In the genomic region with DNA sequence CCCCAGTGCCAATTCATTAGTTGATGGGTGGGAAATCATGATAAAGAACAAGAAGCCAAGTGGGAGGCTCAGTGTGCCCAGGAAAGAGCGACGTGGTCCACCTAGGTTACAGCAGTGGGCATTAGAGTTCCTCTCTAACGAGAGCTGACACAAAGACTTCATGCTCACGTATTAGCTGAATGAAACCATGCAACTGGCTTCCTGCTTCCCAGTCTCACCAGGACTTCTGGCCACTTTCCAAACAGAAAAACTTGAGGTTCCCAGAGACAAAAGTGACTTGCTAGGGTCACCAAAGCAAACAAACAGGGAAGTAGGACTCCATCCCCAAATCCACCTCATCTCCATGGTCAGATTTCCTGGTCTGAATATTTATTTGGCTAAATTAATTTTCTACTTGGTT, we compare ENCODE assay signal across 16 mouse cellular contexts.
DNase-seq lines count a peak whose midpoint lies in the region; ATAC-seq and TF ChIP-seq lines count a peak whose summit lies in the region.
"Had no signal": no experiment of that assay in that cellular context is flagged by ENCODE, and none has a peak within 500 bp of the region (broad histone marks: within the 10 kb centered on the region; RNA-seq: fewer than 3 reads in every experiment).

No protein-coding gene starts in this region.

- no peak for ATAC-seq in forebrain, embryonic 16.5 days
- ATAC-seq in forebrain, embryonic 13.5 days = no peak
- no peak for ATAC-seq in hindbrain, embryonic 14.5 days (ENCODE audit: low FRiP score)
- no peak for ATAC-seq in hindbrain, postnatal 0 days
- no peak for ATAC-seq in lung, embryonic 15.5 days (ENCODE audit: borderline replicate concordance, extremely low read depth, low FRiP score, low TSS enrichment)
- no peak for ATAC-seq in heart, embryonic 16.5 days (replicated peaks; ENCODE audit: extremely low read depth, insufficient read depth, low FRiP score)
- ATAC-seq: intestine, embryonic 16.5 days had no signal

- no peak overlapping the region for H3K9ac ChIP-seq in forebrain, embryonic 16.5 days (replicated peaks; ENCODE audit: low read depth, low read length)
- H3K9ac ChIP-seq in forebrain, embryonic 13.5 days = no peak overlapping the region
- no peak overlapping the region for H3K9ac ChIP-seq in hindbrain, embryonic 14.5 days
- H3K9ac ChIP-seq in hindbrain, postnatal 0 days (replicated peaks; ENCODE audit: low read length) = no peak overlapping the region
- H3K9ac ChIP-seq in lung, embryonic 15.5 days = no peak overlapping the region
- H3K9ac ChIP-seq in heart, embryonic 16.5 days (ENCODE audit: low read length) = no peak overlapping the region
- H3K9ac ChIP-seq: liver, embryonic 14.5 days; neural tube, embryonic 15.5 days had no signal

- TF ChIP-seq CTCF in hindbrain, postnatal 0 days (IDR thresholded peaks at IDR 0.05; ENCODE audit: low read depth) = no peak

- no peak overlapping the region for H3K4me3 ChIP-seq in forebrain, embryonic 16.5 days (replicated peaks; ENCODE audit: low read length)
- H3K4me3 ChIP-seq in forebrain, embryonic 13.5 days = no peak overlapping the region
- no peak overlapping the region for H3K4me3 ChIP-seq in hindbrain, embryonic 14.5 days (replicated peaks; ENCODE audit: low read length)
- no peak overlapping the region for H3K4me3 ChIP-seq in hindbrain, postnatal 0 days (ENCODE audit: low read length)
- no peak overlapping the region for H3K4me3 ChIP-seq in lung, embryonic 15.5 days
- no peak overlapping the region for H3K4me3 ChIP-seq in heart, embryonic 16.5 days (ENCODE audit: low read length)
- H3K4me3 ChIP-seq: neural tube, embryonic 15.5 days had no signal

- 48% methylated on average over 4 of the region's 4 CpGs for WGBS in forebrain, embryonic 16.5 days
- 38% methylated on average over 4 of the region's 4 CpGs for WGBS in forebrain, embryonic 13.5 days
- WGBS in hindbrain, embryonic 14.5 days = 53% methylated on average over 4 of the region's 4 CpGs
- 33% methylated on average over 4 of the region's 4 CpGs for WGBS in hindbrain, postnatal 0 days
- 62% methylated on average over 4 of the region's 4 CpGs for WGBS in lung, embryonic 15.5 days
- 62% methylated on average over 4 of the region's 4 CpGs for WGBS in heart, embryonic 16.5 days

- H3K27ac ChIP-seq in forebrain, embryonic 16.5 days (ENCODE audit: low read length) = peak overlapping the region; percentile 86; the same call in 1 of the 2 replicates
- H3K27ac ChIP-seq in forebrain, embryonic 13.5 days = no peak overlapping the region
- 0 out of 2 replicates have a peak overlapping the region, but pooled peaks have one; percentile 20 for H3K27ac ChIP-seq in hindbrain, embryonic 14.5 days
- H3K27ac ChIP-seq in hindbrain, postnatal 0 days = no peak overlapping the region
- H3K27ac ChIP-seq in lung, embryonic 15.5 days = peak overlapping the region; percentile 16; the same call in 1 of the 2 replicates
- peak overlapping the region; percentile 19; the same call in 1 of the 2 replicates for H3K27ac ChIP-seq in heart, embryonic 16.5 days (ENCODE audit: low read length)
- H3K27ac ChIP-seq: liver, embryonic 14.5 days; neural tube, embryonic 15.5 days had no signal

- H3K4me2 ChIP-seq in forebrain, embryonic 16.5 days (ENCODE audit: low read length) = no peak overlapping the region
- H3K4me2 ChIP-seq in forebrain, embryonic 13.5 days = no peak overlapping the region
- no peak overlapping the region for H3K4me2 ChIP-seq in hindbrain, embryonic 14.5 days (replicated peaks)
- H3K4me2 ChIP-seq in hindbrain, postnatal 0 days (ENCODE audit: low read depth, low read length) = no peak overlapping the region
- H3K4me2 ChIP-seq in lung, embryonic 15.5 days = no peak overlapping the region
- H3K4me2 ChIP-seq in heart, embryonic 16.5 days (ENCODE audit: low read depth, low read length) = no peak overlapping the region
- H3K4me2 ChIP-seq: neural tube, embryonic 15.5 days had no signal

- H3K27me3 ChIP-seq in forebrain, embryonic 16.5 days (replicated peaks; ENCODE audit: control insufficient read depth, insufficient read depth, low read length) = no peaks in the 10 kb centered on the region
- H3K27me3 ChIP-seq in forebrain, embryonic 13.5 days = no peaks in the 10 kb centered on the region
- no peaks in the 10 kb centered on the region for H3K27me3 ChIP-seq in hindbrain, embryonic 14.5 days (ENCODE audit: control insufficient read depth, insufficient read depth, low read length)
- H3K27me3 ChIP-seq in hindbrain, postnatal 0 days (ENCODE audit: insufficient read depth, low read length) = no peaks in the 10 kb centered on the region
- H3K27me3 ChIP-seq in lung, embryonic 15.5 days = no peaks in the 10 kb centered on the region
- no peaks in the 10 kb centered on the region for H3K27me3 ChIP-seq in heart, embryonic 16.5 days (ENCODE audit: control insufficient read depth, insufficient read depth, low read length)

- peaks cover 40% of the 10 kb centered on the region for H3K4me1 ChIP-seq in forebrain, embryonic 16.5 days (replicated peaks; ENCODE audit: control insufficient read depth, insufficient read depth, low read length)
- H3K4me1 ChIP-seq in forebrain, embryonic 13.5 days = peaks cover 39% of the 10 kb centered on the region
- peaks cover 18% of the 10 kb centered on the region; the same call in 1 of the 2 replicates for H3K4me1 ChIP-seq in hindbrain, embryonic 14.5 days (replicated peaks; ENCODE audit: control insufficient read depth, insufficient read depth, low read length)
- peaks cover 14% of the 10 kb centered on the region for H3K4me1 ChIP-seq in hindbrain, postnatal 0 days (ENCODE audit: insufficient read depth, low read length)
- H3K4me1 ChIP-seq in lung, embryonic 15.5 days = peaks cover 57% of the 10 kb centered on the region
- H3K4me1 ChIP-seq in heart, embryonic 16.5 days (ENCODE audit: control insufficient read depth, insufficient read depth, low read length) = peaks cover 22% of the 10 kb centered on the region; the same call in 1 of the 2 replicates

- DNase-seq in hindbrain, embryonic 14.5 days (ENCODE audit: low spot score) = no peak
- DNase-seq in hindbrain, postnatal 0 days (ENCODE audit: low spot score) = no peak
- DNase-seq in lung, postnatal 36 days = no peak
- no peak for DNase-seq in frontal cortex, postnatal 10 days (ENCODE audit: low spot score in 2 of 2)
- DNase-seq: adrenal gland, postnatal 10 days; right cerebral cortex, adult 18-20 months; spleen, adult 18-20 months; thymus, postnatal 14 days had no signal

- no peaks in the 10 kb centered on the region for H3K9me3 ChIP-seq in forebrain, embryonic 16.5 days (ENCODE audit: control insufficient read depth, low read length)
- no peaks in the 10 kb centered on the region for H3K9me3 ChIP-seq in forebrain, embryonic 13.5 days (replicated peaks)
- no peaks in the 10 kb centered on the region for H3K9me3 ChIP-seq in hindbrain, embryonic 14.5 days (ENCODE audit: control insufficient read depth, low read length)
- H3K9me3 ChIP-seq in hindbrain, postnatal 0 days (ENCODE audit: low read length) = no peaks in the 10 kb centered on the region
- no peaks in the 10 kb centered on the region for H3K9me3 ChIP-seq in lung, embryonic 15.5 days
- H3K9me3 ChIP-seq in heart, embryonic 16.5 days (replicated peaks; ENCODE audit: control insufficient read depth, low read length) = no peaks in the 10 kb centered on the region; the same call in 1 of the 2 replicates
- H3K9me3 ChIP-seq: G1E; neural tube, embryonic 15.5 days had no signal

- no peaks in the 10 kb centered on the region for H3K36me3 ChIP-seq in forebrain, embryonic 16.5 days (ENCODE audit: control insufficient read depth, insufficient read depth)
- no peaks in the 10 kb centered on the region for H3K36me3 ChIP-seq in forebrain, embryonic 13.5 days (ENCODE audit: poor library complexity, severe bottlenecking)
- H3K36me3 ChIP-seq in hindbrain, embryonic 14.5 days (replicated peaks; ENCODE audit: control insufficient read depth, insufficient read depth) = no peaks in the 10 kb centered on the region
- no peaks in the 10 kb centered on the region for H3K36me3 ChIP-seq in hindbrain, postnatal 0 days (ENCODE audit: insufficient read depth, low read length)
- H3K36me3 ChIP-seq in lung, embryonic 15.5 days = no peaks in the 10 kb centered on the region
- no peaks in the 10 kb centered on the region for H3K36me3 ChIP-seq in heart, embryonic 16.5 days (ENCODE audit: control insufficient read depth, insufficient read depth)
- H3K36me3 ChIP-seq: neural tube, embryonic 15.5 days had no signal

Comparison
In these comparisons a context has a peak if more than half of its experiments do, and no peak if none do; other contexts are left out.
1. H3K27ac ChIP-seq: peak in forebrain, embryonic 16.5 days (single experiment), hindbrain, embryonic 14.5 days (single experiment), lung, embryonic 15.5 days (single experiment) and heart, embryonic 16.5 days (single experiment); none in forebrain, embryonic 13.5 days (single experiment) and hindbrain, postnatal 0 days (single experiment).